21 mouse cellular contexts compared by ENCODE assay signal in the genomic region with DNA sequence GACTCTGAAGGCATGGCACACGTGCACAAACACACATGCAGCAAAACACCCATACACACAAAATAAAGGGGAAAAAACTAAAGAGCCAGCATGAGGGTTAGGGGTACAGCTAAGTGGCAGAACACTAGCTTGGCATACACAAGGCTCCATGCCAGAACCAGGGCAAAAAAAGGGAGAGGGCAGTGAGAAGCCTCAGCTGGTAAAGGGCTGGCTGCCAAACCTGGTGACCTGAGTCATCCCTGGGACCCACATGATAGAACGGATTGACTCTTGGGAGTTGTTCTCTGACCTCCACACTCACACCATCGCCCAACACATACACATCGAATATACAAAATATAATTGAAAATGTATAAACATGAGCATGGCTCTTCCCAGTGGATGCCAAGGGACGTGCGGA. TPM values are rescaled to one million over a fixed set of nuclear protein-coding genes. Genes with fewer than 3 reads are reported as not detected.
DNase-seq lines count a peak whose midpoint lies in the region; ATAC-seq and TF ChIP-seq lines count a peak whose summit lies in the region.
"Had no signal": no experiment of that assay in that cellular context is flagged by ENCODE, and none has a peak within 500 bp of the region (broad histone marks: within the 10 kb centered on the region; RNA-seq: fewer than 3 reads in every experiment).

No protein-coding gene starts in this region.

- TF ChIP-seq CTCF in lung, embryonic 14.5 days (IDR thresholded peaks at IDR 0.05; ENCODE audit: low read depth), result no peak

- peak overlapping the region; percentile 69; the same call in 1 of the 2 replicates for H3K27ac ChIP-seq in heart, embryonic 10.5 days
- H3K27ac ChIP-seq in lung, embryonic 14.5 days (ENCODE audit: low read depth), result peak overlapping the region; percentile 36; the same call in 1 of the 2 replicates
- H3K27ac ChIP-seq: forebrain, embryonic 13.5 days; liver, embryonic 15.5 days; macrophage had no signal

- H3K4me3 ChIP-seq in heart, embryonic 10.5 days, result no peak overlapping the region
- H3K4me3 ChIP-seq in lung, embryonic 14.5 days (ENCODE audit: low read depth, low read length), result no peak overlapping the region
- H3K4me3 ChIP-seq: liver, embryonic 15.5 days had no signal

- DNase-seq in adrenal gland, postnatal 10 days, result peak; percentile 37
- no peak for DNase-seq in adrenal gland, postnatal 4 days (ENCODE audit: low spot score in 2 of 2)
- peak; percentile 58 for DNase-seq in heart, embryonic 10.5 days (ENCODE audit: low spot score)
- DNase-seq in heart, postnatal 36 days, result no peak
- DNase-seq in lung, embryonic 14.5 days, result no peak
- no peak for DNase-seq in lung, postnatal 14 days
- no peak for DNase-seq in frontal cortex, postnatal 36 days (ENCODE audit: low spot score in 2 of 2)
- DNase-seq: cerebellum, adult 18-20 months; layer of hippocampus, adult 9-11 months; right cerebral cortex, postnatal 14 days; spleen, adult 18-20 months; thymus, postnatal 25 days had no signal

- ATAC-seq in lung, embryonic 14.5 days (ENCODE audit: insufficient read depth), result no peak
- ATAC-seq: CD4-positive, CD25-positive, alpha-beta regulatory T cell, adult 4 months; forebrain, embryonic 13.5 days; inflammation-experienced regulatory T-cells, adult 6 months had no signal

- no peaks in the 10 kb centered on the region for H3K36me3 ChIP-seq in heart, embryonic 10.5 days
- no peaks in the 10 kb centered on the region for H3K36me3 ChIP-seq in lung, embryonic 14.5 days (ENCODE audit: insufficient read depth)
- H3K36me3 ChIP-seq: heart, embryonic 13.5 days; liver, embryonic 15.5 days; midbrain, embryonic 10.5 days had no signal

- intact Hi-C loops in heart, postnatal 36 days (cut with DNase I), result loop anchor here (1.0 to 2.0 kb wide), 2 partner anchors 26 to 34 kb away; a partner anchor contains a TSS

- no peak overlapping the region; the same call in 1 of the 2 replicates for H3K4me2 ChIP-seq in lung, embryonic 14.5 days

- no peak overlapping the region for H3K9ac ChIP-seq in lung, embryonic 14.5 days
- H3K9ac ChIP-seq: heart, embryonic 13.5 days; liver, embryonic 15.5 days had no signal

- 80% methylated on average over 6 of the region's 6 CpGs for WGBS in heart, embryonic 10.5 days
- WGBS in lung, embryonic 14.5 days, result 84% methylated on average over 6 of the region's 6 CpGs

- no peaks in the 10 kb centered on the region for H3K9me3 ChIP-seq in heart, embryonic 10.5 days
- no peaks in the 10 kb centered on the region for H3K9me3 ChIP-seq in lung, embryonic 14.5 days (ENCODE audit: low read depth, low read length)
- H3K9me3 ChIP-seq: forebrain, embryonic 13.5 days; heart, embryonic 13.5 days; liver, embryonic 15.5 days; midbrain, embryonic 10.5 days had no signal

- peaks cover 8% of the 10 kb centered on the region for H3K4me1 ChIP-seq in heart, embryonic 10.5 days
- no peaks in the 10 kb centered on the region for H3K4me1 ChIP-seq in lung, embryonic 14.5 days (ENCODE audit: insufficient read depth)
- H3K4me1 ChIP-seq: liver, embryonic 15.5 days had no signal

- H3K27me3 ChIP-seq in heart, embryonic 10.5 days (ENCODE audit: insufficient read depth, poor library complexity, severe bottlenecking), result no peaks in the 10 kb centered on the region
- H3K27me3 ChIP-seq in lung, embryonic 14.5 days (ENCODE audit: insufficient read depth, low read length), result no peaks in the 10 kb centered on the region; the same call in 1 of the 2 replicates
- H3K27me3 ChIP-seq: forebrain, embryonic 13.5 days; heart, embryonic 13.5 days had no signal

RNA-seq across cellular contexts. Expression of a gene that starts 33.3 kb away (rescaled TPM):
- total RNA-seq in adrenal gland, postnatal 10 days (2021), result 10 to 100 TPM; 22.8 to 28.8 TPM
- total RNA-seq in adrenal gland, postnatal 4 days (2021), result 1 to 10 TPM; 7.7 to 9.3 TPM
- 1.9 and 7.2 TPM in 2 replicates for polyA plus RNA-seq in heart, embryonic 10.5 days (2016; fragmentation: Nextera tagmentation; extraction: Ambion mirVana)
- 10 to 100 TPM; 39.7 to 50.1 TPM for total RNA-seq in heart, postnatal 36 days (2021)
- polyA plus RNA-seq in lung, embryonic 14.5 days (2014; fragmentation: Nextera tagmentation; extraction: Ambion mirVana), result 9.9 and 11.0 TPM in 2 replicates
- total RNA-seq: midbrain, postnatal 0 days; neutrophil, adult 5-6 weeks had no signal
- polyA plus RNA-seq: CD4-positive, CD25-positive, alpha-beta regulatory T cell, adult 4 months; inflammation-experienced regulatory T-cells, adult 6 months; macrophage had no signal

RNA-seq across cellular contexts. Expression of a gene that starts 50.0 kb away (rescaled TPM):
- 100 to 1,000 TPM in 1 of 2 experiments, 10 to 100 TPM in 1; 96.6 to 109 TPM for total RNA-seq in adrenal gland, postnatal 10 days (2021)
- total RNA-seq in adrenal gland, postnatal 4 days (2021), result 100 to 1,000 TPM; 103 to 106 TPM
- 64.0 and 67.0 TPM in 2 replicates for polyA plus RNA-seq in heart, embryonic 10.5 days (2016; fragmentation: Nextera tagmentation; extraction: Ambion mirVana)
- 100 to 1,000 TPM in 1 of 2 experiments, 10 to 100 TPM in 1; 92.1 to 101 TPM for total RNA-seq in heart, postnatal 36 days (2021)
- polyA plus RNA-seq in lung, embryonic 14.5 days (2014; fragmentation: Nextera tagmentation; extraction: Ambion mirVana), result 97.1 and 98.2 TPM in 2 replicates

Comparison
In these comparisons a context has a peak if more than half of its experiments do, and no peak if none do; other contexts are left out.
1. DNase-seq: peak in adrenal gland, postnatal 10 days (single experiment) and heart, embryonic 10.5 days (single experiment); none in adrenal gland, postnatal 4 days (0 of 2), heart, postnatal 36 days (0 of 2), lung, embryonic 14.5 days (single experiment), lung, postnatal 14 days (single experiment) and frontal cortex, postnatal 36 days (0 of 2).